Mouse (Mus musculus): ENCODE measurements at regions not wholly inside any gene's neighbourhood (a gene's known extent, or its start where the extent isn't known, plus 50 kb on each side); places are given as distances from the start of the nearest gene placed in this dataset.

DNA sequence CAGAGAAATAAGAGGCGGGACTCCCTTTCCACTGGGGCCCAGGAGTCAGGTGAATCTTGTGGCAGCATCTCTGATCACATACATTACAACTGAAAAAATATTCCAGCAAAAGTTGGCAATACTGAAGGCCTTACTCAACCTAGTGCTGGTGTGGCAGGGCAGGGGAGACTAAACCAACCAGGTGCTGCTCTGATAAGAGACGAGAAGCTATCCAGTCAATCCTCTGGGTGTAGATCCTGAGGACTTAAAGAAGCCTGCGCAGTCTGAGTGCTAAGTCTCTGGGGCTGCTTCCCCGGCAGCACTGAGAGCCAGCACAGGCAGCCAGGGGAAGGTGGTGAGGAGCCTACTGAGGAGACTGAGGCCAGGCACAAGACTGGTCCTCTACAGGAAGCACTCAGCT lies 51.0 kb upstream of the Plcl2 start:
- TF ChIP-seq CTCF (IDR thresholded peaks at IDR 0.05; ENCODE audit: low read depth) (no peak), EP300 (IDR thresholded peaks at IDR 0.05; ENCODE audit: low read depth) (no peak)
